Mouse (Mus musculus): ENCODE measurements around the gene Tnfrsf1a. TPM values are rescaled to one million over a fixed set of nuclear protein-coding genes. Genes with fewer than 3 reads are reported as not detected.

The Tnfrsf1a gene
- total RNA-seq, 2 experiments from 2014 or later, result 11.2 to 12.5 TPM

DNA sequence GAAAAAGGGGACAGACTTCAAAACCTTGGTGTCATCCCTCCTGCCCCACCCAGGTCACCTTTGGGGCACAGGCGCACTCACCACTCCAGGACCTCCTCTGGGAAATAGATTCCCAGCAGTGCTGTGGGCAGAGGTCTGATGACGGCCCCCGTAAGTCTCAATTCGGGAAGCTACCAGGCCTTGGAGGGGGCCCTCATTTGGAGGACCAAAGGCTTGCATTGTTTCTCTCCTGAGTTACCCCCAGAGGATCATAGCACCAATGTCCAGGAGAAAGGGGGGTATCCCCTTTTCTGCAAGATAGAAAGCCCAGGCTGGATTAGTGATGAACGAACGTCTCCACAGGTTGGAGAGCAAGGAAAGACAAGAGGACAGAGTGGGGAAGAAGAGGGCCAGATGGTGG is 29.5 kb downstream of the Tnfrsf1a start:
- DNase-seq (ENCODE audit: extremely low spot score in 1 of 2, low spot score in 1 of 2), result no peak

DNA sequence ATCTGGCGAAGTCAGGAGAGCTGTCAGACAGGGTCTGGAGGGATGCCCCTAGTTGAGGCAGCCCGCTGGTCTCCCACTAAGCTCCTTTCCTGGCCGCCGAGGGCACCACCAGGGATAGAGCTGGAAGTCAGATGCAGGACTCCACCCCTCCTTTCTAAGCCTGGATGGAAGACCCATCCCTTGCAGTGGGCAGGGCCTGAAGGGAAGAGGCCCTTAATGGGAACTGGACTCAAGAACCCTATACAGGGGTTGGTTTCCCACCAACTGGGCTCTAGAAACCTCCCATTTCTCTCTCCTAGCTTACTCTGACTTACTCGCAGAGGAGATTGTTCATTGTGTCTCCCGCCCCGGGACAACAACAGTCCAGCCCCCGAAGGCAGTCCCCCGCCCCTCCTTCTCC is 30.6 kb downstream of the Tnfrsf1a start:
- DNase-seq (ENCODE audit: extremely low spot score in 1 of 2, low spot score in 1 of 2), result no peak

DNA sequence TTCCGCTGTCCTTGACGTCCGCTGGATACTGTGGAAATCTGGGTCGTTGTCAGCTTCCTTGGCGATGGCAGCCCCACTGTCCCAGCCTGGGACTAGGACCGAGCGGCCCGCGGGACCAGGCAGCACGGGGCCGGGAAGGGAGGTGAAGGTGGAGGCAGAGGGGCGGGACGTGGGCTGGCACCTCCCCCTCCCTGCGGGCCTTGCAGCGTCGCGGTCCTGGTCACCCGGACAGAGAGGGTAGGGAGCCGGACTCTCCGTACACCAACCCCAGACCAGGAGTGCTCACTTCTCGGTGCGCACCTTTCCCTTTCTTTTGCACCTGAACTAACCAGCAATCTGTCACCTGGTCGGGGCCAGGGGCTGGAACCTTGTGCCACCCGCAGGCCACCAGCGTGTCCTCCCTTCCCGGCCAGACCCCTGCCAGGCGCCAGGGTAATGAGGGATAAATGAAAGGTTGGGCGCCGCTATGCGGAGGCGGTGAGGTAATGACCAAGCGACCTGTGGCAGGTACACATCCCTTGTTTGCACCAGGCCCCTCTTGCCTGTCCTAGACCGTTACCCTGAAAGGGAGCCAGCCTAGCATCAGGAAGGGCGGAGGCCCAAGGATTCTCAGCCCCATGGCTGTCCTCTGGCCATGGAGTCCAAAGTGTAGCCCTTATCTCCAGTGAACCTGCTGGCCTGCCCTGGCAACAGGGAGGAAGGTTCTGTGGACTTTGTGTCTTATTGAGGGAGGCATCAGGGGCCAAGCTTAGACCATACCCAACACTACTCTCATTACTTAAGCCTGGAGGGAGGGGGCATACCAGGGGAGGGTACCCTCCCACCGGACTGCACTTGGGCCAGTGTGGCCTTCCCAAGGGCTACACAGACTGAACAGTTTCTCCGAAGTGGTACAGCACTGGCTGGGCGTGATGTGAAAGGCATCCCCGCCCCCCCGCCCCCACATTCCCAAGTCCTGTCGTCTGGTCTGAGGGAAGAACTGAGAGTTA is 31.5 kb downstream of the Tnfrsf1a start, which contains the start of gene Plekhg6:
Gene Plekhg6, minus strand, starts transcription at position 422 of the 989 bp plus-strand sequence.
- no peak for DNase-seq (ENCODE audit: extremely low spot score in 1 of 2, low spot score in 1 of 2)

DNA sequence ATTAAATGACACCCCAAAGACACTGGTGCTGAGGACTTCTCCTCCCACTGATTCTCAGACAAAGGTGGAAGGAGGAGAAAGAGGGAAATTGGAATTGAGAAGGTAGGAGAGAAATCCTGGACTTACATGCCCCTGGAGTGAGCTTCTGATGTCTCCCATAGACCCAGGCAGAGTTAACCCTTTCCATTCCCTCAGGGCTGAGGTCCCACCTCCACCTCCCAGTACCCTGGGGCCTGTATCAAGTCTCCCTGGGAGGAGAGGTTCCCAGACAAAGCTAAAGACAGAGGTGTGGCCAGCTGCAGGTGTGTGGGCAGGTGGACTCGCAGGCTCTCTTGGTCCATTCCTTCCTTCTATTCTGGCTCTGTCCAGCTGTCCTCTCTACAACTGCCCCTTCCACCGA is 32.9 kb downstream of the Tnfrsf1a start:
- DNase-seq (ENCODE audit: extremely low spot score in 1 of 2, low spot score in 1 of 2), result no peak

DNA sequence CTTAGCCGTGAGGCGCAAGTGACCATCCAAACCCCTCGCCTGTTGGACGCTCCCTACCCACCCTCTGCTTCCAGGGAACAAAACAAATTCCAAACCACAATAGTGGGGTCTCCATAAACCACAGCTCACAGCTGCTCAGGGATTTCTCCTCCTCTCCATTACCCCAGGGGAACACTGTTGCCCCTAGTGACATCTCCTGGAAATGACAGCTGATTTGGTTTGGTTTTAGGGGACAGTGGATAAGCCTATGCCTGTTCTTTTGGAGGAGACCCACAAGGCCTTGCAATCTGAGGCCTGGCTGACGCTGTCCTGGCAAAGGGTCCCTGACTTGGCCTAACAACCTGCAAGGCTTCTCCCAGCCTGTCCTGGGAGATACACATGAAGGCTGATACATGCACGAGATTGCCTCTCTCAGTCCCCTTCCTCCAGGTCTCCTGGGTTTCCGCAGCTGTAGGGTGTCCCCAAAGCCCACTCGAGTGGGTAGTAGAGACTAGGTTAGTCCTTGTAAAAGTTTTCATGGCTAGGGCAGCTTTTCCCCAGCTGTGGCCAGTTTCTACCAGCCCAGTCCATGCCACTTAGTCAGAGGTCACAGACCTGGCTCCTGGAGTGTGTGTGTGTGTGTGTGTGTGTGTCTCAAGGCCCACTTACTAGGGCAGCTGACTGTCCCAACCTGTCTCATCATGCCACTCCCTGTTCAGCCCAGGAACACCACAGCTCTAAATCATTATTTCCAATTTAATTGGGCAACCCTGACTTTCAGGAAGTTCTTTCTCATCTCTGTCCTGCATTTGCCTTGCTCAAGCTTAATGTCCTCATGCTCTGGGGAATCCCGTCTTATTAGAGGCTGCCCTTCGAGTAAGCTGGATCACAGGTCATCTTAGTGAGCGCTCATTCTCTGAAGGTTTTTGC is 36.2 kb downstream of the Tnfrsf1a start:
- DNase-seq (ENCODE audit: extremely low spot score in 1 of 2, low spot score in 1 of 2), result no peak

DNA sequence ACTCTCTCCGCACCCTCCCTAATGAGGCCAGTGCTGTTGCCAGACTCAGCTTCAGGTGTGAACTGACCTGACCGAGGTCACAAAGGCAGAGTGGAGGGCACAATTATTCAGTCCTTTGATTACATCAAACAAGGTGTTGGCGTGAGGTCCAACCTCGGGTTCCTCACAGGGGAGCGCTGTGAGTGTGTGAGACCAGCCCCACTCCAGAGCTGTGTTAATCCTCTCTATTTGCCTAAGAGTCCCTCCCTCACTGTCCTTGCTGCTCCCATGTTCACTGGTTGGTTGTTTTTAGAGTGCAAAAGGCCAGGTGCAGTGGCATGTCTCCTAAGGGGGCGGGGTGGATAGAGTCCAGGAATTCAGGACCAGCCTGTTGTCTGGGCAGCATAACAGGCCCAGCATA is 36.9 kb downstream of the Tnfrsf1a start:
- DNase-seq (ENCODE audit: extremely low spot score in 1 of 2, low spot score in 1 of 2), result no peak

DNA sequence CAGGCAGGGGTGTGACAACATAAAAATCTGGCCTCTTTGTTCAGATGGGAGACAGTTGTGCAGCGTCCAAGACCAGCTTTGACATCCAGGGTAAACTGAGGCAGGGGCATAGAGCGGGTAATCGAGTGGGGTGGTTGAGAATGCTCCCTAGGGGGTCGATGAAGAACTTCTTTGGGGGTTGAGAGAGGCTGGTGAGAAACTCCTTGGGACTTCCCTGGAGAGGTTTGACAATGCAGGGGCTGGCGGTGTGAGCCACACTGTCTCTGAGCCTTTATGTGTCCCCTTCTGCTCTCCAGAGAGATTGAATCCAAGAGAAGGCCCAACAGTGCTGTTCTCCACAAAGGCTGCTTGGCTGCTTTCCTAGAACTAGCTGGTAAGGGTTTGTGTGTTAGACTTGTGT is 40.7 kb downstream of the Tnfrsf1a start:
- no peak for DNase-seq (ENCODE audit: extremely low spot score in 1 of 2, low spot score in 1 of 2)

DNA sequence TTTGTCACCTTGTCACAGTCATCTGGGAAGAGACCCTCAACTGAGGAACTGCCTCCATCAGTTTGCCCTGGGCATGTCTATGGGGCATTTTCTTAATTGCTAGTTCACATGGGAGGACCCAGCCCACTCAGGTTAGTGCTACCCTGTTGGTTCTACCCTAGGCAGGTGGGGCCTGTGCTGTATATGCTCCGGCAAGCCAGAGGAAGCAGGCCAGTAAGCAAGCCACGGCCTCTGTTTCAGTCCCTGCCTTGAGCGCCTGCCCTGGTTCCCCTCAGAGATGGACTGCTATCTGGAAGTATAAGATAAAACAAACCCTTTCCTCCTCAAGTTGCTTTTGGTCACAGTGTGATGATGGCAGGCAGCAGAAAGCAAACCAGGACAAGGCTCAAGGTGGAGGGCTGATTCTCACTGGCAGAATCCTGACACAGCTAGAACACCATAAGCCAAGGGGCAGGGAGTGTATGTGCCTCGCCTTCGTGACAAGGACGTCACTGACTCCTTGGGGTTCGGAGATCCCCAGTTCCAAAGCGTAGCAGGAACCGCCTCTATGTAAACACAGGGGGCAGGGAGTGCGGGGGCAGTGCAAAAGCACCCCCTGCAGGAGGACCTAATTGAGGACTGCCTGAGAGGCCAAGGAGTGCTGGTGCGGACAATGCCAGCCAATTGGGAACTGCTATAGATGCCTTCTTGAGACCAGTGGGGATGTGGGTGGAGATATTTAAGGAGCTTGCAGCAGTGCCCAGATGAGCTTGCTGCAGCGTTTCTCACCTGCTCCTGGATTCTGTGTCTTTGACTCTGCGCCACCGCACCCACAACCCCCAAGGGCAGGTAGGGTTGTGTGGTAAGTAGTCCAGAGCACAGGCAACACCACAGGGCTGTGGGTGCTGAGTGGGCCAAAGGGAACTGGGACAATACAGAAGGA is 56.6 kb downstream of the Tnfrsf1a start:
- DNase-seq (ENCODE audit: extremely low spot score in 1 of 2, low spot score in 1 of 2), result no peak

DNA sequence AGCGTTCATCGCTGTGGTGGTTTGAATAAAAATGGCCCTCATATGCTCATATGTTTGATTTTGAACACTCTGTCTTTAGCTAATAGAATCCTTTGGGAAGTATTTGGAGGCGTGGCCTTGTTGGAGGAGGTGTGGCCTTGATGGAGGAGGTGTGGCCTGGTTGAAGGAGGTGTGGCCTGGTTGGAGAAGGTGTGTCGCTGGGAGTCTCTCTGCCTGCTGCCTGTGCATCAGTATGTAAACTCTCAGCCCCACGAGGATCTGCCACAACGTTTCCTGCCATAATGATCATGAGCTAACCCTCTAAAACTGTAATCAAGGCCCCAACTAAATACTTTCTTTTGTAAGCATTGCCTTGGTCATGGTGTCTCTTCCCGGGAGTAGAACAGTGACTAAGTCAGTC is 58.1 kb downstream of the Tnfrsf1a start:
- DNase-seq (ENCODE audit: extremely low spot score in 1 of 2, low spot score in 1 of 2), result no peak

DNA sequence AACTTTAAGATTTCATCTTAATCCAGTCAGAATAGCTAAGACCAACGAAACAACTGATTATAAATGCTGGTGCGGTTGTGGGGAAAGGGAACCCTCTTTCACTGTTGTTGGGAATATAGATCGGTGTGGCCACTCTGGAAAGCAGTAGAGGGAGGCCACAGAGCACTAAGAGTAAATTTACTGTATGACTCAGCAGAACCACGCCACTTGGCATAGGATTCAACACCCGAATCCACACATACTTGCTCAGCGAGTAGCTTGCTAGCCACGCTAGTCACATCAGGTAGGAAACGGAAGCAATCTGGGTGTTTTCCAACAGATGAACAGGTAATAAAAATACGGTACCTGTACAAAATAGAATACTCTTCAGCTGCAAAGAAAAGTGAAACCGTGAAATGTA is 58.5 kb downstream of the Tnfrsf1a start:
- DNase-seq (ENCODE audit: extremely low spot score in 1 of 2, low spot score in 1 of 2), result no peak

DNA sequence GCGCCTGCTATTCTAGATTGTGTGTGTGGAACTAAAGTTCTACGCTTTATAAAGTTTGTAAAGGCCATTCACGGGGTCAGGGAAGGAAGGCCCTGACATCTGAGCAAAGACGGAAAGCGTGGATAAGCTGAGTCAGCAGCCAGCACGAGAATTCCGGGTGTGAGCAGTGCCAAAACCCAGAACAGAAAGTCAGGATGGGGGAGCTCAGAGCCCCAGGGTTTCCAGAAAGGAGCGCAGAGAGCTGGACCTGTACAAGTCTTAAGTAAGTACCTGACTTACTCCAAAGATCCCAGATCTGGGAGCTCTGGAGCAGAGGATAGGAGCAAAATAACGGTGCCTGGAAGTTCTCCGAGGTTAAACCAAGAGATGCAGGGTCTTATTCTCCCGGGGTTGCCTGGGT is 61.4 kb downstream of the Tnfrsf1a start:
- no peak for DNase-seq (ENCODE audit: extremely low spot score in 1 of 2, low spot score in 1 of 2)

DNA sequence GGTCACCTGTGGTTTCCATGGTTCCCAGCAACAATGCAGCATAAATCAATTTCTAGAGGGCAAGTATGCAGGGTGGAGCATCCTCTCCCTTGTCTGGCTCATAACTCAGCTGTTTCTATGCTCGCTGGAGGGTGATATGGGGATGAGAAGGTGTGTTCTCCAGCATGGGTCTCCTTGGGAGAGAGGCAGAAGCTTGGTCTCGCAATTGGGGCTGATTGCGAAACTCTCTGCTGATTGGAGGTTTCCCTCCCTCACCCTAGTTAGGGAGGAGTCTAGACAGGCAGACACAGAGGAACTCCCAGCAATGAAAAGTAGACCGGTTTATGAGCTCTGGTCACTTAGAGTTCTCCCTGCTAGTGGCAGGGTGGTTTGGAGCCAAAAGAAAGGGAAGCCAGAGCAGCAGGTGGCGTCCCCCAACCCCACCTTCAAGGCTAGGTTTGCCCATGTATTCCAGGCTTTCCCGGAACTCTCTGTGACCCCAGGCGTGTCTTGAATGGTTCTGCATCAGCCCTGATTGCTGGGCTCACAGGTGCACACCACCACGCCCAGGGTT is 61.9 kb downstream of the Tnfrsf1a start:
- no peak for DNase-seq (ENCODE audit: extremely low spot score in 1 of 2, low spot score in 1 of 2)

DNA sequence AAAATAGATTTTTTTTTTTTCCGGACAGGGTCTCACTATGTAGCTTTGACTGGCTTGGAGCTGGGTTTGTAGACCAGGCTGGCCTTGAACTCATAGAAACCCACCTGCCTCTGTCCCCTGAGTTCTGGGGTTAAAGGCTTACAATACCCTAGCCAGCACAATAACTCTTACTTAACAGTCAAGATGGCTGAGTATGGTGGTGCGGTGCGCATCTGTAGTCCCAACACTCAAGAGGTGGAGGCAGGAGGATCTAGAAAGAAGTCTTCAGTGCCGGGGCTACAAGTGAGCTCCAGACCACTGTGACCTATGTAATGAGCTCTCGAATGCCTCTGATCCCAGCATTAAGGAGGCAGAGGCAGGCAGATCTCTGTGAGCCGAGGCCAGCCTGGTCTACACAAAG is 62.5 kb downstream of the Tnfrsf1a start:
- no peak for DNase-seq (ENCODE audit: extremely low spot score in 1 of 2, low spot score in 1 of 2)

Other genes with a start within 250 kb of the Tnfrsf1a start
- gene Nop2, start 217.5 kb upstream of the Tnfrsf1a start, total RNA-seq (2021), result 10 to 100 TPM; 29.5 TPM
- gene Iffo1, start 204.1 kb upstream of the Tnfrsf1a start, total RNA-seq (2021), result 10 to 100 TPM; 63.4 to 77.7 TPM
- gene Gapdh, start 182.9 kb upstream of the Tnfrsf1a start, total RNA-seq (2021), result 1,000 to 10,000 TPM; 2,323 to 2,636 TPM
- gene Ncapd2, start 157.7 kb upstream of the Tnfrsf1a start, total RNA-seq (2021), result 10 to 100 TPM; 24.1 to 27.6 TPM
- gene Mrpl51, start 157.6 kb upstream of the Tnfrsf1a start, total RNA-seq (2021), result 10 to 100 TPM; 64.4 to 66.0 TPM
- 10 to 100 TPM; 71.1 to 71.4 TPM for gene Vamp1, start 133.8 kb upstream of the Tnfrsf1a start, total RNA-seq (2021)
- 1 to 10 TPM; 2.5 to 3.3 TPM for gene Tapbpl, start 117.5 kb upstream of the Tnfrsf1a start, total RNA-seq (2021)
- gene Cd27, start 112.4 kb upstream of the Tnfrsf1a start, total RNA-seq (2021), result not detected
- not detected for gene Tuba3a, start 63.3 kb upstream of the Tnfrsf1a start, total RNA-seq (2021)
- gene Ltbr, start 35.5 kb upstream of the Tnfrsf1a start, total RNA-seq (2021), result 10 to 100 TPM in 1 of 2 experiments, 1 to 10 TPM in 1; 8.7 to 10.2 TPM
- gene Scnn1a, start 28.7 kb upstream of the Tnfrsf1a start, total RNA-seq (2021), result 1 to 10 TPM; 3.8 to 3.9 TPM
- not detected for gene Plekhg6, start 31.4 kb downstream of the Tnfrsf1a start, total RNA-seq (2021)
- gene Cd9, start 145.4 kb downstream of the Tnfrsf1a start, total RNA-seq (2021), result 10 to 100 TPM; 78.0 to 89.7 TPM
- gene Vwf, start 197.4 kb downstream of the Tnfrsf1a start, total RNA-seq (2021), result 10 to 100 TPM; 14.6 to 14.7 TPM

All from layer of hippocampus, postnatal 25 days (tissue).